Mouse (Mus musculus) right cerebral cortex, postnatal 25 days (tissue): Measurements from ENCODE around the gene Smc4.
A peak's percentile ranks its signal among the peaks of the same experiment; 100 is the strongest.

Experiments used
- DNase-seq: peaks from one replicate; pipeline ENCODE4 v3.0.0; 2022

Smc4 gene

GRCm38 (mm10) chr3:69004437-69005337, at the start of gene Smc4, which contains the start of gene Ift80:
Smc4 (plus strand) TSS chr3:69004738.
Ift80 (minus strand) TSS chr3:69004570.
- DNase-seq = peak; percentile 94

- DNase-seq = no peak
Measured at GRCm38 (mm10) chr3:68956454-68956853, 48.1 kb upstream of the Smc4 start.

GRCm38 (mm10) chr3:68957413-68957812, 47.1 kb upstream of the Smc4 start:
- no peak for DNase-seq

DNA sequence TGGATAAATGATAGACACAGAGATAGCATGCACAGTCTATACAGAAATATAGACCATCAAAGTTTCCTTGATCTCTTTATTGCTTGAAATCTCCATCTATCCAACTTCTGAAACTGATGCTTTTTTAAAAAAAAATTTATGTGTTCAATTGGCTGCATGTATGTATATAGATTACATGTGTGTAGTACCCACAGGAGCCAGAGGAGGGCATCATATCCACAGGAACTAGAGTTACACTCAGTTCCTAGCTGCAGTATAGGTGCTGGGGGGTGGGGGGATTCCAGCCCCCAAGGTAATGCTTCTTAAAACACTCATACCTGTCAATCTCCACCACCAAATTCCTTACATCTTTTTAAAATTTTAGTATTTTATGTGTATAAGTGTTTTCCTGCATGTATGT, 39.9 kb upstream of the Smc4 start:
- DNase-seq = no peak

DNA sequence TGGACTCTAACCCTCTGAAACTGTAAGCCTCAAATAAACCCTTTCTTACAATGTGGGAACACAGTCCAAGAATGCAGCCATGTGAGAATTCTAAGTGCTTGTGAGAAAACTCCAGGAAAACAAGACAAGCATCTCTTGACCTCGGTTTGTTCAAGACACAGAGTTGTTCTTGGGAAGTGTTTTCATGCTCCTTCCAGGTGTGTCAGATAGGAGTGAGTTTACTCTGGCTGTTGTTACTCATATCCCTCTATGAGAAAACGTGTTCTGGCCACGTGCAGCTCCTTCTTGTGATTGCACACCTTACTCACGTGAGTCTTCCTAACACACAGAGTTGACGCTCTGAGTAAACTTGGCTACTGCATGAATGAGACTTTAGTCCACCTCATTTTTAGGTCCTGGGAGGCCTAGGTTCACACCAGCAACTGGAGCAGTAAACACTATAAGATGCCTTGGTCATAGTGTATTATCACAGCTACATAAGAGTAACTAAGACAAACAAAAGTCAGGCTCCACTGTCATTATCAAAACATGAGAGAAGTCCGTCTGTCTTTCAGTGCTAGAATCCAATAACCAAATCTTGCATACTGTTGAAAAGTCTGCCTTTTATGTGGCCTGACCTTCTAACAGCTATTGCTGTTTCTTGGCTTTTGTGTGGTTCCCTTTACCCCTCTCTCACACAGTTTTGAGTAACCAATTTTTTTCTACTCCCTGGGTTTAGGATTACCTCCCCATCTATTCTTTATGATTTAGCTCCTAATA, 37.8 kb upstream of the Smc4 start:
- no peak for DNase-seq

GRCm38 (mm10) chr3:68967404-68967803, 37.1 kb upstream of the Smc4 start:
- no peak for DNase-seq

DNA sequence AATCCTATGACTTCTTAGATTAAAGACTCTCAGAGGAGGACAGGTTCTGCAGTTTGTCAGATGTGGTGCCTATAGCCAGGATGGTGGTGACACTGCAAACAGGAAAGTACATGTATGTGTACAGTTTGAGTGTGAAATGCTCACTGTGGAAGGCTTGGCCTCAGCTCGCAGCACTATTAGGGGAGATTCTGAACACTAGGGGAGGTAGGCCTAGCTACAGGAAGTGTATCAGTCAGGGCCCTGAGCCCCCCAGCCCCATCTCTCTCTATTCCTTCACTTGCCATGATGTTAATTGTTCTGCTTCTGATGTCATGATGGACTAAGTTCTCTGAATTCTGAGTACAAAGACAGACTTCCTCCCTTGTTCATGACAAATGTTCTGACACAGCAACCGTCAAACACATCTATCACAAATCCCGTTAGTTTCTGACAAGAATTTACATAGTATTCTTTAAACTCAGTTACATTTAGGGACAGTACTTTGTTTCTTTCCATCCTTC, 35.4 kb upstream of the Smc4 start:
- no peak for DNase-seq

GRCm38 (mm10) chr3:68973574-68973973, 31.0 kb upstream of the Smc4 start:
- no peak for DNase-seq

GRCm38 (mm10) chr3:68974639-68975532, 29.7 kb upstream of the Smc4 start:
- DNase-seq = no peak

- DNase-seq = no peak
Measured at GRCm38 (mm10) chr3:68975533-68976490, 28.7 kb upstream of the Smc4 start.

- no peak for DNase-seq
Measured at GRCm38 (mm10) chr3:68977696-68978095, 26.8 kb upstream of the Smc4 start.

GRCm38 (mm10) chr3:68979187-68979586, 25.4 kb upstream of the Smc4 start:
- DNase-seq = no peak

DNA sequence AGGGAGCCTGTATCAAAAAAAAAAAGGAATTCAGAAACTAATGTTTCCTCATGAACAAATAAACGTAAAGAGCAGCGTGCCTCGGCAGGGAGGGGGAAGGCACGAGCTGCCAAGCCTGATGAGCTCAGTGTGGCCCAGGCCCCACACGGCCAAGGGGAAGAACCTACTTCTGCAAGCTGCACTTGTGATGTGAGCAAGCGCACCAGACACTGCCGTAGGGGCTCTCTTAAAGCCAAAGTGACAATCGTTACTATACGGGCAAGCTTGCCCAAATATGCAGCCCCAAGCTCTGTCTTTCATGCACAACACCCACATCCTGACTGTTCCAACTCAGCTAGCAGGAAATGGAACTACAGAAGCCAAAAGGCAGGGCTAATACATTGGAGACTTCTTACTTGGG, 23.6 kb upstream of the Smc4 start:
- DNase-seq = no peak

- no peak for DNase-seq
Measured at GRCm38 (mm10) chr3:68986550-68986949, 18.0 kb upstream of the Smc4 start.

- no peak for DNase-seq
Measured at GRCm38 (mm10) chr3:69002781-69003180, 1.8 kb upstream of the Smc4 start.

DNA sequence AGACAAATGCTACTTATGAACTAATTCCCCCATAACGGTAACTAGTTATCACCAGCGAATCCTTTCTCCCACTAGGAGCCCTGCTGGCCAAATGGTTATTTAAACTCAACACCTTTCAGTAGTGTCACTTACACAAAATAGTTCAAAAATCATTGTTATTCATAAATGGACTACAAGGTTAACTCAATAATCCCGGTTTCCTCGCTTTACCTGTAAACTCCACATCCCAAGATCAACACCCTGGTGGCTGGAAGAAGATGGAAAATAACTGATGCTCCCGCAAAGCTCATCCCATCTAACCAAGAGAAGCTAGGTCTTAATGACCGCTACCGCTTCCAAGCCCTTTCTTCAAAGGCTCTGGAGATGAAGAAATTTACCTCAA, 492 bp upstream of the Smc4 start:
- DNase-seq = no peak

- DNase-seq = peak; percentile 23
Measured at GRCm38 (mm10) chr3:69005338-69006245, 1.1 kb downstream of the Smc4 start.

DNA sequence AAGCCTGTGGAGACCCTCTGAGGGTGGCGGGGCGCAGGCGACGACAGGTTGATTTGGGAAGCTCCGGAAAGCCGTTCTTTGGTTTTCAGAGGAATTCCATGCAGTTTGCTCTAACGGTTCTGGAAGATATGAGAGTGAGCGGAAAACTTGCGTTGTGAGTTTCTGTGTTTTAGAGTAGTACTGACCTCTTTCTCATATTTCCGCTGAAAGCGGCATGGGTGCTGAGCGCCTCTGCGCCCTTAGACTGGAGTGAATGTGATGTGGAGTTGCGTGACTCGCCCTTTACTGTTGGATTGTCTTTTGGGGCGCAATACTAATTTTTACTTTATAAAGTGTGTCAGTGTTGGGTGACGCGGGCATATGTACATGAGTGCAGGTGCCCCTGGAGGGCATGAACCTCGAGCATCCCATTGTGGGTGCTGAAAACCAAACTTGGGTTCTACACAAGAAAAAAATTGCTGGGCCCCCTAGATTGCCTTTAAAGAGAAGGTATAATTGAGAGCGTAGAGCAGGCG, 1.8 kb downstream of the Smc4 start:
- no peak for DNase-seq

DNA sequence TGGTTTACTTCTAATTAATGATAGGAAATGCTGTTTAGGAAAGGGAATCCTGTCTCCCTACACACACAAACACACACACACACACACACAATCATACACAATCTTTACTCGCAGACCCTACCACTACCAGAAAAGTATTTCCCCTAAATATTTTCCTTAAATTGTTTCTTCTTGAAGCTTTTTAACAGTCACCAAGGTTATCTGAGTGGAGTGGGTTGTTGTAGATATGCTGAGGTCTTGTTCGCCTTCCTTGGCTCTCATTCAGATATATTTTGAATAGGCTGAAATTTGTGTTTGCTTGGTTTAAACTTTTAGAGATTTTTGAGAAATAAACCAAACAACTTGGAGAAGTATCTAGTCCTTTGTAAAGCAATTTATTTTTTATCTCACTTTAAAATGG, 4.3 kb downstream of the Smc4 start:
- no peak for DNase-seq

DNA sequence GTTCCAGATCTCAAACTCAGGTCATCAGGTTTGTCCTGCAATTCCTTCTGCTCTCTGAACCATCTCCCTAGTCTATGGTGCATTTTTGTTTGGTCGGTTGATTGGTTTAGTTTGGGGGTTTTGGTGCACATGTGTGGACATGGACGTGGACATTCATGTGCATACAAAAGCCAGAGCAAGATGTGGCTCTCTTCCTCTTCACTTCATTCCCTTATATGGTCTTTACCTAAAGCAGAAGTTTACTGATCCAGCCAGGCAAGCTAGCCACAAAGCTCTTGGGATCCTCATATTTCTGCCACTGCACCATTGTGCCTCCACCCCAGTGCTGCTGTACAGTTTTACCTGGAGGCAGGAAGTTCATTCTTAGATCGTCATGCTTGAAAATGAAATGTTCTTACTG, 12.6 kb downstream of the Smc4 start:
- DNase-seq = no peak
